Mouse (Mus musculus) R1 (cell line): Measurements from ENCODE around the gene Evx1.
"Not testable (repeated sequence)": the region's sequence is repeated elsewhere in the genome, so short reads cannot be mapped to it uniquely, and the experiment has no call there.

Experiments
- DNase-seq: peaks from one replicate; pipeline ENCODE4 v3.0.0-alpha.2; 2018; ENCODE audit warnings: low read depth, low spot score

Evx1 gene

GRCm38 (mm10) chr6:52320966-52321825 is 7.9 kb downstream of the Evx1 start:
- no peak for DNase-seq

- DNase-seq: peak; percentile 18
Observed at GRCm38 (mm10) chr6:52321826-52322315, 8.6 kb downstream of the Evx1 start.

- DNase-seq: no peak
Observed at GRCm38 (mm10) chr6:52322721-52323215, 9.5 kb downstream of the Evx1 start.

- DNase-seq: no peak
Observed at GRCm38 (mm10) chr6:52323292-52323691, 10.0 kb downstream of the Evx1 start.

- DNase-seq: no peak
Observed at GRCm38 (mm10) chr6:52324061-52324460, 10.8 kb downstream of the Evx1 start.

- not testable (repeated sequence) for DNase-seq
Observed at GRCm38 (mm10) chr6:52346816-52347215, 33.5 kb downstream of the Evx1 start.

- no peak for DNase-seq
Observed at GRCm38 (mm10) chr6:52366021-52366420, 52.7 kb downstream of the Evx1 start.

GRCm38 (mm10) chr6:52366533-52366932 is 53.2 kb downstream of the Evx1 start:
- DNase-seq: no peak

GRCm38 (mm10) chr6:52367067-52367466 is 53.8 kb downstream of the Evx1 start:
- no peak for DNase-seq
